Mouse (Mus musculus): ENCODE results near the gene Gaa.
"Not testable (repeated sequence)": the region's sequence is repeated elsewhere in the genome, so short reads cannot be mapped to it uniquely, and the experiment has no call there.

Gaa gene

GRCm38 (mm10) chr11:119252854-119253541, 14.7 kb upstream of the Gaa start:
- peak in 1 of 2 experiments; percentile 71 for DNase-seq (ENCODE audit: low spot score in 2 of 2)

DNA sequence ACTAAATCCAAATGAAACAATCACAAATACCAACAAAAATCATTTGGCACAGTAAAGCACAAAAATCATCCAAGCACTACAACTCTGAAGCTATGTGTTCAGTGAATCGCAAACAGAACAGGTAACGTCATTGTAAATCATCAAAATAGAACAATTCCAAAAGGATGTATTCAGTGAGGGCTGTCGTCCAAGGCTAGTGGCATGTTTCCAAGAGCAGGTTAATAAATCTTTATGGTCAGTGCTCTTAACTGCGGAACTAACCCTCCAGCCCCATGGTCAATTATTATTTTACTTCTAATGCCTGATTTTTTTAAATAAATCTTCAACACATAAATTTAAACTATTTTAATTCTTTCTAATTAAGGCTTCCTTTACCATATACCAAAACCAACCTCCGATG, 11.1 kb upstream of the Gaa start:
- DNase-seq (ENCODE audit: low spot score in 2 of 2), result not testable (repeated sequence)

GRCm38 (mm10) chr11:119258216-119258571, 9.5 kb upstream of the Gaa start:
- DNase-seq (ENCODE audit: low spot score in 2 of 2), result no peak

DNA sequence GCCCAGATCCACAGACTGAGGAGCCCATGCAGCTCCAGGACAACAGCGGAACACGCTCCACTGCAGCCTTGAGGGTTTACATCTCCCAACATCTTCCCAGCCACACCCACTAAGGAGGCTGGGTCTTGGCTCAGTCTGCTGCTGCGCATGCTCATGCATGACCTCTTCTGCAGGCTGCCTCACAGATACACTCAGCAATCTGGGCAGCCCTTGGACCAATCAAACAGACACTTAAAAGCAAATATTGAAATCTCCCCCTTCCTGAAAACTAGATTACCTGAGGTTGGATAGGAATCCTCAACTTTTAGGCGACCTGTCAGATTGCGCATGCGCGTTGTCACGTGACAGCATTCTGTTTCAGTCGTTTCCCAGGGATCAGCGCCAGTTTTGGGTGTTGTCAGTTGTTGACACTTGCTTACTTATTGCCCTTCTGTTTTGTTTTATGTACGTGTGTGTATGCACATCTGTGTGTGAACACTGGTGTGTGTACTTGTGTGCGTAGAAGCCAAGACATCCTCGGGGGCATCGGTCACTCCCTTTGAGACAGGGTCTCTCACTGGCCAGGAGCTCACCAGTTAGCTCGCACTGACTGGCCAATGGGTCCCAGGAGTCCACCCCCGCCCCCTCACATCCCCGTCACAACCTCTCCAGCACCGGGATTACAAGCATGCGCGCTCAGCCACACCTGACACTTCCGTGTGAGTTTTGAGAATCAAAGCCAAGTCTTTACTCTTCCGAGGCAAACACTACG, 8.9 kb upstream of the Gaa start:
- peak in 1 of 2 experiments; percentile 50 for DNase-seq (ENCODE audit: low spot score in 2 of 2)

DNA sequence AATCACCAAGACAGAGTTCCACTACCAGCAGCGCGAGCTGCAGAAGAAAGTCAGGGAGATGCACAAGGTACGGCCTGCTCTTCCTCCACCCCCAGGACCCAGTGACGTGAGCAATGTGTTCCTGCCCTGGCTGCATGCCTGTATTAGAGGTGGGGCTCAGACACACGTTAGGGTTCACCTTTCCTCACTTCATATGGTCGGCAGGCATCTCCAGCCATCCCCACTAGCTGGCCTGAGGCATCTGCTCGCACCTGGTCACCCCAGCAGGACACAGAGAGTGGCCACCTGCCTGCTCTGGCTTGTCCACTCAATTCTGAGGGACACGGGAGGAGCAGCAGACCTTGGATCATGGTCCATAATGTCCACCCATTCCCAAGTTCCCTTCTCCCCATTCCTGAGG, 7.7 kb upstream of the Gaa start:
- DNase-seq (ENCODE audit: low spot score in 2 of 2), result no peak

DNA sequence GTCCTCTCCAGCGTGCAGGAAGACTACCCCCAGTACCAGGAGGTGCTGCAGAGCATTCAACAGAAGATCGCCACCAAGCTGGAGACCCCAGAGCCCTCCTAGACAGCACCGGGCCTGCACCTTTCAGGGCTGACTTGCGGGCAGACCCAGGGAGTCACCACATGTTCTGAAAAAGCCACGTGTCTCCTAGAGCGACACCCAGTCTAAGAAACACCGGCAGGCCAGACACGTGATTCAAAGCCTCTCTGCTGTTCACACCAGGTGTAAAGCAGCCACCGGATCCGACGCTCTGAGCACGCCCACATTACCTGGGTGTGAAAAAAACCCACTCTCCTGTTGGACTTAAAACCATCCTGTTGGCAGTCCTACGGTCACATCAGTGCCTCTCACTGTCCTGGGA, 3.3 kb upstream of the Gaa start:
- no peak for DNase-seq (ENCODE audit: low spot score in 2 of 2)

- no peak for DNase-seq (ENCODE audit: low spot score in 2 of 2)
Observed at GRCm38 (mm10) chr11:119265811-119266210, 1.9 kb upstream of the Gaa start.

DNA sequence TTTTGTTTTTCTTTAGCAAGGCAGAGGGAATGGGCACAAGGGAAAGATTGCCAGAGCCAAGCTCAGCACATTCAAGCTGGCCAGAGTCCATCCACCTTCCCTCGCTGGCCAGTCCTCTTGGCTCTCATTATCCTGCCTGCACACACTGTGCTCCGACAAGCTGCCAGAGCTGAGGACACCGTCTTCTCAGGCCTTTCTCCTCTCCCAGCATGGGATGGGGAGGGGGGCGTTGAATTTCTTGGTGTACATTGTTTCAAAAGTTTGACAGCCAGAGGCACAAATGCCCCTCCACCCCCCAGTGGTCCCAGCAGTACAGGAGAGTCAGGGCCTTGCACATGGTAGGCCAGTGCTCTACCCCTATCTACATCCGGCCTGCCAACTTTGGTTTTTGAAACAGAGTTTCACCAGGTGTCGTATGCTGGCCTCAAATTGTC, 429 bp upstream of the Gaa start:
- DNase-seq (ENCODE audit: low spot score in 2 of 2), result peak in 1 of 2 experiments; percentile 52

DNA sequence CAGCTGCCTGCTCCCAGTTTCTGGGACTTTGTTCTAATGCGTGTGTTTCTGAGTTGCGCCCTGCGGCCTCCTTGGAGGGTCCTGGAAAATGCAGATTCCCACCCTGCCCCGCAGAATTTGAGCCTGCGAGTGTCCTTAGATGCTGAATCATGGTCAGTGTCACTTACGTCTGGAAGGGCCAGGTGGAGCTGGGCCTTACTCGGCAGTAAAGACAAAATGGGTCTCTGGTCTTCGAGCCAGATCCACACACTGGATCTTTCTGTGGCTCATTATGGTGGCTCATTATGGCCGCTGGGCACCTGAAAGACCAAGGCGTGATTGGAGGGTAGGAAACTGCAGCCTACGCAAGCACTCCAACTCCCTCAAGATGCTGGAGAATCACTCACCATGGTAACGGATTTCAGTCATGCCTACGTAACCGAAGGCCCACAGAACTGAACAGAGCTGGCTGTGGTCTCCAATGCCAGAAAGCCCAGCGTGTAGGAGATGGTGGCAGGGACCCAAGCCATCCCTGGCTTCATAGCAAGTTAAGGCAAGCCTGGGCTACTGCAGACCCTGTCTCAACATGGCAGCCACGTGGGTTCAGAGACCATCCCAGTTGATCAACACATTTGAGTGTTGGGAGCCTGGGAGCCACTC, 989 bp downstream of the Gaa start:
- no peak for DNase-seq (ENCODE audit: low spot score in 2 of 2)

GRCm38 (mm10) chr11:119272492-119272891, 4.8 kb downstream of the Gaa start:
- DNase-seq (ENCODE audit: low spot score in 2 of 2), result not testable (repeated sequence)

DNA sequence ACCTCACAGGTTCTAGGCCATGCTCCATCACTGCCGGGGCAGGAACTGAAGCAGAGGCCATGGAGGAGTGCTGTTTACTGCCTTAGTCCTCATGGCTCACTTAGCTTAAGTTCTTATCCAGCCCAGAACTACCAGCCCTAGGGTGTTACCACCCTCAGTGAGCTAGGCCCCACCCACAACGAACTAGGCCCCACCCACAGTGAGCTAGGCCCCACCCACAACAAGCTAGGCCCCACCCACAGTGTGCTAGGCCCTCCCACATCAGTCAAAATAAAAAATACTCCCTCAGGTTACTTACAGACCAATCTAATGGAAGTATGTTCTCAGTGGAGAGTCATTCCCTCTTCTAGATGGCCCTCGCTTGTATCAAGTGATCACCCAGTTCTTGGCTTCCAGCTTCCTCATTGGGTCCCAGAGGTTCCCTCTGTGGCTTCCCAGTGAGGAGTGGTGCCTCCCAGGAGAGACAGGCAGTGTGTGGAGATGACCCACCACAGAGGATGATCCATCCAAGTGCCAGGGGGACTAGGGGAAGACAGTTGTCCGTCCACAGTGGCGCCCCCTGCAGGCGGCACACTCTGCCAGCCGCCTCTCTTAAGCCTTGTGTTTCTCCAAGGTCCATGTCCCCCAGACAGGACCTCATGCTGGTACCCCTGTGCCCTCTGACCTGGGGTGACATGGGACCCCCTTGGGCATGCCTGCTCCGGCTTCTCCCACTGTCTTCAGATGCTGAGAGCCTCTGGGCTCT, 5.7 kb downstream of the Gaa start:
- no peak for DNase-seq (ENCODE audit: low spot score in 2 of 2)

GRCm38 (mm10) chr11:119281030-119281429, 13.3 kb downstream of the Gaa start:
- no peak for DNase-seq (ENCODE audit: low spot score in 2 of 2)

- no peak for DNase-seq (ENCODE audit: low spot score in 2 of 2)
Observed at GRCm38 (mm10) chr11:119285791-119286527, 18.3 kb downstream of the Gaa start.

DNA sequence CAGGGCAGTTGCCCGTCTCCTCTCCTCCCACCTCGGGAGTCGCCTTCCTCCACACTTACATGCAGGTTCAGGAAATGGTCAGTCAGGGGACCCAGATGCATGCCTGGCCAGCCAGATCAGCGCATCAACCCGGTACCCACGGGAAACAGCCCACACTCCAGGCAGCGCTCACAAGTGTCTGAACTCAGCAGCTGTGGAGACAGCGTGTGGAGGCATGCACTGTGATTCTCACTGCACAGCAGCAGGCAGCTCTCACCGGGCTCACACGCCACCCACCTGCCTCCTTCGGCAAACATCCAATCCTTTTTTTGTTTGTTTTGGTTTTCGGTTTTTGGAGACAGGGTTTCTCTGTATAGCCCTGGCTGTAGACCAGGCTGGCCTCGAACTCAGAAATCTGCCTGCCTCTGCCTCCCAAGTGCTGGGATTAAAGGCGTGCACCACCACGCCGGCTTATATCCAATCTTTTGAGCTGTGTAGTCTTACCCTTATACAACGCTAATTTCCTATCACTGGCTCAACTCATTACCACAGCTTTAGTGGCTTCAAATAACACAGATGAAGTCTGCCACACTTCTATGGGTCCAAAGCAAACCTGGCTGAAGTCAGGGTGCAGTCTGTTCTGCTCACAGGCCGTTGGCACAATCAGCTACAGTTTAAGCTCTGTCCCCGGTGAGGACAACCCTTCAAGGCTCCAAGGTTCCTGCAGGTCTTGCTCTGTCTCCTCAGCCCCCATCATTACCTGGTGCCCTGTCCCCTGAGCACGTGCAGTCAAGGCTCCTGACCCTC, 19.7 kb downstream of the Gaa start:
- no peak for DNase-seq (ENCODE audit: low spot score in 2 of 2)

DNA sequence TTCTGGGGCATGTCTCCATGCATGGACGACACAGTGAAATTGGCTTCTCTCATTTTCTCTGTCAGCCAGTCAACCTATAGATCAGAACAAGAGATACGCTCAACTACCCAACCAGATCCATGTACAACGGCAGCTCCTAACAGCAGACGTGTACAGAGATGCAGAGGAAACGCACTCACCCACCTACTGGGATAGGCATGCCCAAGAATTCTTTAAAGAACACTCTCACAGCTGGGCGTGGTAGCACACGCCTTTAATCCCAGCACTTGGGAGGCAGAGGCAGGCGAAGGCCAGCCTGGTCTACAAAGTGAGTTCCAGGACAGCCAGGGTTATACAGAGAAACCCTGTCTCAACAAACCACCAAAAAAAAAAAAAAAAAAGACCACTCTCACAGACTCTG, 25.2 kb downstream of the Gaa start:
- DNase-seq (ENCODE audit: low spot score in 2 of 2), result not testable (repeated sequence)

- no peak for DNase-seq (ENCODE audit: low spot score in 2 of 2)
Observed at GRCm38 (mm10) chr11:119297996-119298395, 30.3 kb downstream of the Gaa start.

GRCm38 (mm10) chr11:119298917-119299316, 31.2 kb downstream of the Gaa start:
- DNase-seq (ENCODE audit: low spot score in 2 of 2), result no peak

DNA sequence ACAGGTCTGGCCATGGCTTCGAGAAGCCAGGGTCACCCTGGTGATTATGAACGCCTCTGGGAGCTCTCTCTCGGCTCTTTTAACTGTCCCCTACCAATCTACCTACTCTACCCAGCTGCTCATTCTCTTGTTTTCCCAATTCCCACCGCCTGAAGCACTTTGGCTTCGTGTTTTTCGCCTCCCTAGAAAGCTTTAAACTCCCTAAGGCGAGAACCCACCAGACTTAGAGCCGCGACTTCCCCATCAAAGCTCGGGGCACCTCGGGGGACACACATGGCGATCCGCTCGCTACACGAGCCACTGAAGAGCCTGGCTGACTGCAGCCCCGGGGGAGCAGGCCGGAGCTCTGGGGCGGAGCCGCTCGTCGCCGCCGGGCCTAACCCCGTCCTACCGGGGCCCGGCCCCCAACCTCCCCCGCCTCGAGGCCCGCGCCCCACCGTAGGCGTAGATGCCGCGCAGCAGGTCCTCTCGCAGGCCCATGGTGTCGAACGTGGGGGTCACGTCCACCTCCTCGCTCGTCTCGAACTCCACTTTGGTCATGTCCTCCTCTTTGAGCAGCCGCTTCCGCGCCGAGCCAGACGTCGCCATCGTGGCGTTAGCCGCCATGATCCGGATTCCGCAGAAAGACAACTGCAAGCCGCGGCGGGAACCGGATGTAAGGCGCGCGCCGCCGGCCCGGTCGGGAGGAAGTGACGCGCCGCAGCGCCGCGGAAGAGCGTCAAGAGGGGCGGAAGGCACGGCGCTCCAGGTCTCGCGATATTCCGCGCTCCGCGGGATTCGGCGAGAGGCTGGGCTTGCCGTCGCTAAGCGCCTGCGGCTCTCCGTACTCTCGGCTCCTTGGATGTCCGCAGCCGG, 31.9 kb downstream of the Gaa start, which contains the start of gene Eif4a3:
Gene Eif4a3, minus strand, starts transcription at position 699 of the 855 bp plus-strand sequence.
- peak; percentile 91 to 99 for DNase-seq (ENCODE audit: low spot score in 2 of 2)

- no peak for DNase-seq (ENCODE audit: low spot score in 2 of 2)
Observed at GRCm38 (mm10) chr11:119300246-119300935, 32.7 kb downstream of the Gaa start.
